Mouse (Mus musculus): ENCODE results near the gene Muc3a. TPM values are rescaled to one million over a fixed set of nuclear protein-coding genes. Genes with fewer than 3 reads are reported as not detected.

The Muc3a gene
- total RNA-seq (2021) = under 1 TPM; 0.16 to 0.37 TPM
- 0.53 and 0.90 TPM in 2 replicates for polyA plus RNA-seq (2012; rRNA removed)
- long read RNA-seq = 0 reads

DNA sequence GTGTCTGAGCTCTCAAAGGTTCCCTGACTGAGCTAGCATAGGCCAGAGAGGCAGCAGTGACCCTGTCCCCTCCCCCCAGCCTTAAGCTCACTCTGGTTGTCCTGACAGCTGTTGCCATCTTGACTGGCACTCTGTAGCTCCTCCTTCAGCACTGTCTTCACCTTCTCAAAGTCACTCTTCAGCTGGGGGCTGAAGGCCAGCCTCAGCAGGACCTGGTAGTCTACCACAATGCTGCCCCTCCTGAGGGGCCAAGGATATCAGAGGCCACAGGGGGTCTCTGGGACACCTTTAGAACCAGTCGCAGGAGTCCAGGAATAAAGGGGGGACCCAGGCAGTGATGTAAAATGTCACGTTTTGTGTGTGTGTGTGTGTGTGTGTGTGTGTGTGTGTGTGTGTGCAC is at the start of gene Muc3a:
Muc3a (minus strand) TSS at position 101 of the 400 bp plus-strand sequence.
- no peaks in the 10 kb centered on the region for H3K4me1 ChIP-seq (ENCODE audit: control insufficient read depth, insufficient read depth, low read length)
- no peaks in the 10 kb centered on the region for H3K79me2 ChIP-seq (replicated peaks; ENCODE audit: control insufficient read depth, insufficient read depth, low read length)
- H3K27ac ChIP-seq = no peak within 1 kb of the TSS
- no peaks in the 10 kb centered on the region for H3K36me3 ChIP-seq (ENCODE audit: control insufficient read depth, insufficient read depth, low read length)
- H3K27me3 ChIP-seq (ENCODE audit: control insufficient read depth, insufficient read depth, low read length) = no peaks in the 10 kb centered on the region
- no peak for DNase-seq
- no peak within 1 kb of the TSS for H3K9ac ChIP-seq (ENCODE audit: low read depth, low read length)
- 70% methylated on average over 2 of the region's 2 CpGs for WGBS
- intact Hi-C loops (cut with DNase I) = no loop called here
- TF ChIP-seq CTCF (IDR thresholded peaks at IDR 0.05) (no peak), EP300 (IDR thresholded peaks at IDR 0.05; ENCODE audit: insufficient read depth, low read depth, low read length) (no peak), POLR2A (IDR thresholded peaks at IDR 0.05; ENCODE audit: insufficient read depth, low read depth, low read length) (no peak)
- H3K4me3 ChIP-seq = no peak within 1 kb of the TSS

DNA sequence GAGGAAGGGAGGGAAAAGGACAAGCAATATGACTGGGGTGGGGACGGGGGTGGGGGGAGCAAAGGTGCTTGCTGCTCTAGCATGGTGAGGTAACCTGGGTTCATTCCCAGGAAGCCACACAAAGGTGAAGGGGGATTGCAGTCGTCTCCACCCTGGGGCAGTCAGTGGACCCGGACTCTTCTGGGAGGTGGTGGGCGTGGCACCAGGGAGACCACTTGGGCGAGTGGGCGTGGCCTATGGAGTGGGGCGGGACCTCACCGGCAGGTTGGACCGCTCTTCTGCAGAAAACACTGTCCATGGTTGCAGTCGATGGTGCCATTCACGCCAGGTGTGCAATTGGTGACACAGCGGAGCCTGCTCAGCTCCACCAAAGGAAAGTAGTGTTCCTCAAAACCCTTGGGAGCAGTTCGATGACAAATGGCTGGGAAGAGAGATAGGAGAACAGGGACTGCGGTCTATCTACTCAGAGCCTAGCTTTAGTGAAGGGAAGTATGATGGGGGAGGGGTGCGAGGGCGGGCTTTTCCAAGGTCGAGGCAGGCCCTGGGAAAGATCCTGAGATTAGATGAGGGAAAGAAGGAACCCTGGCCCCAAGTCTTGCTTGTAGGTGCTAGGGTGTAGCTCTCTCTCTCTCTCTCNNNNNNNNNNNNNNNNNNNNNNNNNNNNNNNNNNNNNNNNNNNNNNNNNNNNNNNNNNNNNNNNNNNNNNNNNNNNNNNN is 917 bp downstream of the Muc3a start:
- 14% methylated on average over 17 of the region's 17 CpGs for WGBS

DNA sequence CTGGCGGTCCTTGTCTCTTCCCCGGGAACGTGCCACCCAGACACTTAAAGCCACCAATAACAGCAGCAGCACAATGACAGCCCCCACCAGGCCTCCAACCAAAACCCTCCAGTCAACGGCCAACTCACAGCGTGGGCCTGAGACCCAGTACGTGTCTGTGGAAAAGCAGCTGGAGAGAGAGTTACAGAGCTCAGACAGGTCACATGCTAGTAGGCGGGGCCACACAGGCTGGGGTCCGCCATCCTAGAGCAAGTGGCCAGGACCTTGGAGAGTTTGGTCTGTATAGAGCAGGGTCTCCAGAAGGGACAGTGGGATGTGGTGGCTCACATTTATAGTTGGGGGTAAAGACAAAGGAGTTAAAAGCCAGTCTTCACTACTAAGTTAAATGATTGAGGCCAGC is 1.5 kb downstream of the Muc3a start:
- intact Hi-C loops (cut with DNase I) = no loop called here
- H3K79me2 ChIP-seq (replicated peaks; ENCODE audit: control insufficient read depth, insufficient read depth, low read length) = no peaks in the 10 kb centered on the region
- no peak for TF ChIP-seq POLR2A (IDR thresholded peaks at IDR 0.05; ENCODE audit: insufficient read depth, low read depth, low read length)
- no peak for TF ChIP-seq CTCF (IDR thresholded peaks at IDR 0.05)
- no peak for TF ChIP-seq EP300 (IDR thresholded peaks at IDR 0.05; ENCODE audit: insufficient read depth, low read depth, low read length)

More for the DNA sequence above, 917 bp downstream of the Muc3a start:
- H3K4me3 ChIP-seq = no peak overlapping the region
- no peaks in the 10 kb centered on the region for H3K36me3 ChIP-seq (ENCODE audit: control insufficient read depth, insufficient read depth, low read length)
- no peaks in the 10 kb centered on the region for H3K4me1 ChIP-seq (ENCODE audit: control insufficient read depth, insufficient read depth, low read length)
- no peak overlapping the region for H3K27ac ChIP-seq
- no peak overlapping the region for H3K9ac ChIP-seq (ENCODE audit: low read depth, low read length)
- no peaks in the 10 kb centered on the region for H3K79me2 ChIP-seq (replicated peaks; ENCODE audit: control insufficient read depth, insufficient read depth, low read length)
- intact Hi-C loops (cut with DNase I) = no loop called here
- DNase-seq = no peak
- no peaks in the 10 kb centered on the region for H3K27me3 ChIP-seq (ENCODE audit: control insufficient read depth, insufficient read depth, low read length)
- no peak for TF ChIP-seq CTCF (IDR thresholded peaks at IDR 0.05)
- TF ChIP-seq POLR2A (IDR thresholded peaks at IDR 0.05; ENCODE audit: insufficient read depth, low read depth, low read length) = no peak
- no peak for TF ChIP-seq EP300 (IDR thresholded peaks at IDR 0.05; ENCODE audit: insufficient read depth, low read depth, low read length)

DNA sequence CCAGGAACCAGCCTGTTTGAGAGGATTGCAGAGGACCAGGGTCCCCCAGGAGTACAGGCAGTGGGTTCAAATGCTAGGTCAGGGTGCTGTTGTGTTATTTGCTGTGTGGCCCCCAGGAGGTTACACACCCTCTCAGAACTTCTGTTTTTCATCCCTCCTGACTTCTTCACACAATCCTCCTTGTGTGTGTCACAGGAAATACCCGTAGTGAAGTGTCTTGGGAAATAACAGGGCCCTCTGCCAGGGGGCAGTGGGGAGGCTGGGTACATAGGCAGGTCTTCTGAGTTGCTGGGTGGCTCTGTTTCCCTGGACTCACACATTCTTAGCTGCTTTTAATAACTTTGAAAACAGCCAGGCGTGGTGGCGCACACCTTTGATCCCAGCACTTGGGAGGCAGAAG is 6.9 kb downstream of the Muc3a start:
- no peak overlapping the region for H3K4me3 ChIP-seq
- 63% methylated on average over 3 of the region's 3 CpGs for WGBS
- no peaks in the 10 kb centered on the region for H3K4me1 ChIP-seq (ENCODE audit: control insufficient read depth, insufficient read depth, low read length)
- no peaks in the 10 kb centered on the region for H3K36me3 ChIP-seq (ENCODE audit: control insufficient read depth, insufficient read depth, low read length)
- no peak overlapping the region for H3K27ac ChIP-seq
- TF ChIP-seq POLR2A (IDR thresholded peaks at IDR 0.05; ENCODE audit: insufficient read depth, low read depth, low read length) (no peak), EP300 (IDR thresholded peaks at IDR 0.05; ENCODE audit: insufficient read depth, low read depth, low read length) (no peak), CTCF (IDR thresholded peaks at IDR 0.05) (no peak)
- H3K79me2 ChIP-seq (replicated peaks; ENCODE audit: control insufficient read depth, insufficient read depth, low read length) = no peaks in the 10 kb centered on the region
- intact Hi-C loops (cut with DNase I) = no loop called here
- H3K9ac ChIP-seq (ENCODE audit: low read depth, low read length) = no peak overlapping the region
- no peaks in the 10 kb centered on the region; the same call in 1 of the 2 replicates for H3K27me3 ChIP-seq (ENCODE audit: control insufficient read depth, insufficient read depth, low read length)
- no peak for DNase-seq

More for the DNA sequence above, 1.5 kb downstream of the Muc3a start:
- H3K27ac ChIP-seq = no peak overlapping the region
- no peak overlapping the region for H3K9ac ChIP-seq (ENCODE audit: low read depth, low read length)
- DNase-seq = no peak
- WGBS = 58% methylated on average over 8 of the region's 8 CpGs
- no peak overlapping the region for H3K4me3 ChIP-seq
- H3K4me1 ChIP-seq (ENCODE audit: control insufficient read depth, insufficient read depth, low read length) = no peaks in the 10 kb centered on the region
- no peaks in the 10 kb centered on the region for H3K27me3 ChIP-seq (ENCODE audit: control insufficient read depth, insufficient read depth, low read length)
- H3K36me3 ChIP-seq (ENCODE audit: control insufficient read depth, insufficient read depth, low read length) = no peaks in the 10 kb centered on the region

DNA sequence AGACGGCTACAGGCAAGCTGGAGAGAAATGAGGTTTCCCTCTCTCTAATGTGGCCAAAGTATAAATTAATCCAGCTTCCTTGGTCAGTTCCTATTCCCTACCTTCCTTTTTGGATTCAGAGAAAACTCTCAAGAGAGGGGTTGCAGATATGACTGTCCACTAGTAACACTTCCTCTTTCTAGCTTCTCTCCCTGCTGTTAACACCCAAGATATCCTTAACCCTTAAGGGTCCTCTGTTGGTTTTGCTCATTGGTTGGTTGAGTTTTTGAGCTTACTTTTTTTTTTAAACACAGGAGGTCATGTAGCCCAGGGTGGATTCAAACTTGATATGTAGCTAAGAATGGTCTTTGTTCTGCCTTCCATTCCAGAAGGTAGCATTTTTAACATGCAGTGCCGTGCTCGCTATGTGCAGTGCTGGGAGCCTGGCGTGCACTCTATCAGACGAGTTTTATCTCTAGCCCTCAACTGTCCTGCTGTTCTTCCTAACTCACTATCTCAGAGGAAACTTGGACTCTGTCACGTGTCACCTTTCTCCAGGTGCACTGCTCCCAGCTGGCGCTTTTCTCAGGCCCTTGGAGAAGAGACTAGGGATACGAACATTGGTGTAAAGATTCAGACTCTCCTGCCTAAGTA is 17.6 kb downstream of the Muc3a start:
- Histone ChIP-seq H3K79me2 (replicated peaks; ENCODE audit: control insufficient read depth, insufficient read depth, low read length) (no peaks in the 10 kb centered on the region), H3K27me3 (ENCODE audit: control insufficient read depth, insufficient read depth, low read length) (no peaks in the 10 kb centered on the region; the same call in 1 of the 2 replicates), H3K9ac (ENCODE audit: low read depth, low read length) (no peak overlapping the region), H3K36me3 (ENCODE audit: control insufficient read depth, insufficient read depth, low read length) (no peaks in the 10 kb centered on the region), H3K4me1 (ENCODE audit: control insufficient read depth, insufficient read depth, low read length) (no peaks in the 10 kb centered on the region), H3K27ac (no peak overlapping the region), H3K4me3 (no peak overlapping the region)
- WGBS = 26% methylated on average over 8 of the region's 8 CpGs
- no peak for TF ChIP-seq CTCF (IDR thresholded peaks at IDR 0.05)
- TF ChIP-seq EP300 (IDR thresholded peaks at IDR 0.05; ENCODE audit: insufficient read depth, low read depth, low read length) = no peak
- no peak for TF ChIP-seq POLR2A (IDR thresholded peaks at IDR 0.05; ENCODE audit: insufficient read depth, low read depth, low read length)
- no peak for DNase-seq
- intact Hi-C loops (cut with DNase I) = no loop called here

Data from heart, adult 2 months (tissue).